Mouse (Mus musculus): ENCODE data around the gene Far2. TPM values are rescaled to one million over a fixed set of nuclear protein-coding genes. Genes with fewer than 3 reads are reported as not detected.
"Not testable (repeated sequence)": the region's sequence is repeated elsewhere in the genome, so short reads cannot be mapped to it uniquely, and the experiment has no call there.

The Far2 gene
- polyA plus RNA-seq, 1 experiment from 2014 or later, result 24.3 TPM

- ATAC-seq (ENCODE audit: low FRiP score); H3K4me1 ChIP-seq; H3K4me2 ChIP-seq; H3K27me3 ChIP-seq (replicated peaks); H3K27ac ChIP-seq (replicated peaks); H3K9ac ChIP-seq (replicated peaks); H3K9me3 ChIP-seq (replicated peaks); H3K4me3 ChIP-seq (replicated peaks); H3K36me3 ChIP-seq: not testable (repeated sequence)
- 77% methylated on average over 10 of the region's 10 CpGs for WGBS
Measured at GRCm38 (mm10) chr6:148126851-148127250, 79.8 kb downstream of the Far2 start.

GRCm38 (mm10) chr6:148132314-148132713, 85.3 kb downstream of the Far2 start:
- ATAC-seq (ENCODE audit: low FRiP score), result no peak
- peaks cover 4% of the 10 kb centered on the region; the same call in 1 of the 2 replicates for H3K4me1 ChIP-seq
- H3K36me3 ChIP-seq, result no peaks in the 10 kb centered on the region
- peak overlapping the region; percentile 2; the same call in 1 of the 2 replicates for H3K4me2 ChIP-seq
- H3K27ac ChIP-seq (replicated peaks), result no peak overlapping the region
- WGBS, result 24% methylated on average over 10 of the region's 10 CpGs
- H3K9me3 ChIP-seq (replicated peaks), result no peaks in the 10 kb centered on the region
- H3K4me3 ChIP-seq (replicated peaks), result no peak overlapping the region
- no peaks in the 10 kb centered on the region for H3K27me3 ChIP-seq (replicated peaks)
- H3K9ac ChIP-seq (replicated peaks), result no peak overlapping the region

GRCm38 (mm10) chr6:148133536-148133935, 86.5 kb downstream of the Far2 start:
- Histone ChIP-seq H3K36me3 (no peaks in the 10 kb centered on the region), H3K27ac (replicated peaks) (no peak overlapping the region), H3K4me1 (peaks cover 4% of the 10 kb centered on the region; the same call in 1 of the 2 replicates), H3K9ac (replicated peaks) (no peak overlapping the region), H3K4me3 (replicated peaks) (no peak overlapping the region), H3K27me3 (replicated peaks) (no peaks in the 10 kb centered on the region), H3K4me2 (no peak overlapping the region), H3K9me3 (replicated peaks) (no peaks in the 10 kb centered on the region)
- no peak for ATAC-seq (ENCODE audit: low FRiP score)

- Histone ChIP-seq H3K4me2 (no peak overlapping the region), H3K27ac (replicated peaks) (no peak overlapping the region), H3K4me3 (replicated peaks) (no peak overlapping the region), H3K27me3 (replicated peaks) (no peaks in the 10 kb centered on the region), H3K4me1 (peaks cover 4% of the 10 kb centered on the region; the same call in 1 of the 2 replicates), H3K9ac (replicated peaks) (no peak overlapping the region), H3K36me3 (no peaks in the 10 kb centered on the region), H3K9me3 (replicated peaks) (no peaks in the 10 kb centered on the region)
- 34% methylated on average over 9 of the region's 9 CpGs for WGBS
- ATAC-seq (ENCODE audit: low FRiP score), result peak; percentile 80
Measured at GRCm38 (mm10) chr6:148135769-148136382, 88.8 kb downstream of the Far2 start.

GRCm38 (mm10) chr6:148139288-148139995, 92.4 kb downstream of the Far2 start:
- no peak for ATAC-seq (ENCODE audit: low FRiP score)
- H3K36me3 ChIP-seq, result no peaks in the 10 kb centered on the region
- WGBS, result 88% methylated on average over 6 of the region's 6 CpGs

GRCm38 (mm10) chr6:148141874-148142273, 94.8 kb downstream of the Far2 start:
- no peak overlapping the region for H3K9ac ChIP-seq (replicated peaks)
- ATAC-seq (ENCODE audit: low FRiP score), result no peak
- 83% methylated on average over 5 of the region's 5 CpGs for WGBS

More at GRCm38 (mm10) chr6:148139288-148139995, 92.4 kb downstream of the Far2 start:
- no peaks in the 10 kb centered on the region for H3K27me3 ChIP-seq (replicated peaks)
- no peak overlapping the region for H3K27ac ChIP-seq (replicated peaks)
- no peaks in the 10 kb centered on the region for H3K4me1 ChIP-seq
- no peak overlapping the region for H3K9ac ChIP-seq (replicated peaks)
- H3K4me2 ChIP-seq, result no peak overlapping the region
- no peak overlapping the region for H3K4me3 ChIP-seq (replicated peaks)
- no peaks in the 10 kb centered on the region for H3K9me3 ChIP-seq (replicated peaks)

GRCm38 (mm10) chr6:148142421-148142820, 95.4 kb downstream of the Far2 start:
- Histone ChIP-seq H3K36me3 (no peaks in the 10 kb centered on the region), H3K9me3 (replicated peaks) (no peaks in the 10 kb centered on the region), H3K4me2 (no peak overlapping the region), H3K9ac (replicated peaks) (no peak overlapping the region), H3K4me3 (replicated peaks) (no peak overlapping the region), H3K27me3 (replicated peaks) (no peaks in the 10 kb centered on the region), H3K4me1 (no peaks in the 10 kb centered on the region), H3K27ac (replicated peaks) (no peak overlapping the region)
- ATAC-seq (ENCODE audit: low FRiP score), result no peak
- WGBS, result 92% methylated on average over 1 of the region's 1 CpGs

More at GRCm38 (mm10) chr6:148141874-148142273, 94.8 kb downstream of the Far2 start:
- H3K4me2 ChIP-seq, result no peak overlapping the region
- H3K27me3 ChIP-seq (replicated peaks), result no peaks in the 10 kb centered on the region
- H3K4me3 ChIP-seq (replicated peaks), result no peak overlapping the region
- no peak overlapping the region for H3K27ac ChIP-seq (replicated peaks)
- H3K9me3 ChIP-seq (replicated peaks), result no peaks in the 10 kb centered on the region
- no peaks in the 10 kb centered on the region for H3K36me3 ChIP-seq
- no peaks in the 10 kb centered on the region for H3K4me1 ChIP-seq

- H3K36me3 ChIP-seq; ATAC-seq (ENCODE audit: low FRiP score); H3K9me3 ChIP-seq (replicated peaks); H3K4me3 ChIP-seq (replicated peaks); H3K27ac ChIP-seq (replicated peaks); H3K4me1 ChIP-seq; H3K9ac ChIP-seq (replicated peaks); H3K27me3 ChIP-seq (replicated peaks); H3K4me2 ChIP-seq: not testable (repeated sequence)
- 69% methylated on average over 4 of the region's 4 CpGs for WGBS
Measured at GRCm38 (mm10) chr6:148152305-148152704, 105.2 kb downstream of the Far2 start.

- Histone ChIP-seq H3K27me3 (replicated peaks) (no peaks in the 10 kb centered on the region), H3K9ac (replicated peaks) (no peak overlapping the region), H3K4me2 (no peak overlapping the region), H3K9me3 (replicated peaks) (no peaks in the 10 kb centered on the region), H3K36me3 (0 out of 2 replicates have a peak, but pooled peaks cover 5% of the 10 kb centered on the region), H3K4me3 (replicated peaks) (no peak overlapping the region), H3K4me1 (no peaks in the 10 kb centered on the region), H3K27ac (replicated peaks) (no peak overlapping the region)
- no peak for ATAC-seq (ENCODE audit: low FRiP score)
- 92% methylated on average over 3 of the region's 3 CpGs for WGBS
Measured at GRCm38 (mm10) chr6:148172904-148173303, 125.8 kb downstream of the Far2 start.

- H3K4me1 ChIP-seq, result no peaks in the 10 kb centered on the region
- WGBS, result 98% methylated on average over 1 of the region's 1 CpGs
- ATAC-seq (ENCODE audit: low FRiP score), result no peak
Measured at GRCm38 (mm10) chr6:148185694-148186093, 138.6 kb downstream of the Far2 start.

GRCm38 (mm10) chr6:148193972-148194701, 147.1 kb downstream of the Far2 start:
- H3K4me2 ChIP-seq, result no peak overlapping the region
- WGBS, result 93% methylated on average over 6 of the region's 6 CpGs
- no peak for ATAC-seq (ENCODE audit: low FRiP score)
- no peak overlapping the region for H3K4me3 ChIP-seq (replicated peaks)
- no peaks in the 10 kb centered on the region for H3K9me3 ChIP-seq (replicated peaks)
- H3K27me3 ChIP-seq (replicated peaks), result no peaks in the 10 kb centered on the region
- no peak overlapping the region for H3K27ac ChIP-seq (replicated peaks)
- H3K4me1 ChIP-seq, result no peaks in the 10 kb centered on the region
- peaks cover 52% of the 10 kb centered on the region for H3K36me3 ChIP-seq
- no peak overlapping the region for H3K9ac ChIP-seq (replicated peaks)

More at GRCm38 (mm10) chr6:148185694-148186093, 138.6 kb downstream of the Far2 start:
- Histone ChIP-seq H3K9ac (replicated peaks) (no peak overlapping the region), H3K27ac (replicated peaks) (no peak overlapping the region), H3K36me3 (peaks cover 77% of the 10 kb centered on the region), H3K4me2 (no peak overlapping the region), H3K9me3 (replicated peaks) (no peaks in the 10 kb centered on the region), H3K4me3 (replicated peaks) (no peak overlapping the region), H3K27me3 (replicated peaks) (no peaks in the 10 kb centered on the region)
